Comparison of ENCODE assay signal across 30 mouse cellular contexts in the genomic region with DNA sequence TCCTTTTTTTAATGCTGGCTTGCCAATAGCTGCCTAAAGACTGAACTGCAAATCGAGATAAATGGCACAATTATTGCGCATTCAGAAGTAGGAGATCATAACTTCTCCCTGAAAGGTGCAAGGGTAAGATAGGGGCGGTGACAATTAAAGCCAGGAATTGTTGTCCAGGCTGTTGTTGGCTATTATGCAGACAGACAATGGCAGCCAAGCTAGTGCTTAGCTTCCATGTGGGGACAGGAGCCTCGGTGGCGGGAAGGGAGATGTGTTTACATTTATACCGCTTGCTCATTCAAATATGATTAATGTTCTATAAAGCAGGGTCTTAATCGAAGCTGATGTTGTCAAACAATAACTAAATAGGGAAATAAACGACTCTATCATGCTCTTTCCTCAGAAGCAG. TPM values are rescaled to one million over a fixed set of nuclear protein-coding genes. Genes with fewer than 3 reads are reported as not detected.
DNase-seq lines count a peak whose midpoint lies in the region; ATAC-seq and TF ChIP-seq lines count a peak whose summit lies in the region.
"Had no signal": no experiment of that assay in that cellular context is flagged by ENCODE, and none has a peak within 500 bp of the region (broad histone marks: within the 10 kb centered on the region; RNA-seq: fewer than 3 reads in every experiment).

No protein-coding gene starts in this region.

- H3K27me3 ChIP-seq in hindbrain, embryonic 13.5 days = peaks cover 32% of the 10 kb centered on the region
- peaks cover 29% of the 10 kb centered on the region for H3K27me3 ChIP-seq in hindbrain, embryonic 12.5 days
- H3K27me3 ChIP-seq in midbrain, embryonic 14.5 days (ENCODE audit: control insufficient read depth, insufficient read depth, low read length) = peaks cover 5% of the 10 kb centered on the region
- H3K27me3 ChIP-seq in midbrain, embryonic 11.5 days (ENCODE audit: control insufficient read depth, insufficient read depth, low read length) = peaks cover 5% of the 10 kb centered on the region

- 44% methylated on average over 8 of the region's 8 CpGs for WGBS in hindbrain, embryonic 13.5 days
- WGBS in hindbrain, embryonic 12.5 days = 57% methylated on average over 8 of the region's 8 CpGs
- WGBS in midbrain, embryonic 14.5 days = 38% methylated on average over 8 of the region's 8 CpGs
- WGBS in midbrain, embryonic 11.5 days = 64% methylated on average over 8 of the region's 8 CpGs

- H3K36me3 ChIP-seq in hindbrain, embryonic 13.5 days = no peaks in the 10 kb centered on the region
- H3K36me3 ChIP-seq in hindbrain, embryonic 12.5 days = no peaks in the 10 kb centered on the region
- no peaks in the 10 kb centered on the region for H3K36me3 ChIP-seq in midbrain, embryonic 14.5 days (ENCODE audit: control insufficient read depth, insufficient read depth, low read length)
- H3K36me3 ChIP-seq in midbrain, embryonic 11.5 days (ENCODE audit: control insufficient read depth, insufficient read depth, low read length) = no peaks in the 10 kb centered on the region
- H3K36me3 ChIP-seq: embryonic facial prominence, embryonic 10.5 days; embryonic facial prominence, embryonic 13.5 days; forebrain, embryonic 12.5 days; forebrain, embryonic 15.5 days; G1E; heart, embryonic 10.5 days; heart, embryonic 13.5 days had no signal

- no peak overlapping the region for H3K4me2 ChIP-seq in hindbrain, embryonic 13.5 days
- H3K4me2 ChIP-seq in hindbrain, embryonic 12.5 days (replicated peaks) = no peak overlapping the region
- no peak overlapping the region for H3K4me2 ChIP-seq in midbrain, embryonic 14.5 days (ENCODE audit: low read length)
- H3K4me2 ChIP-seq in midbrain, embryonic 11.5 days = no peak overlapping the region
- H3K4me2 ChIP-seq: embryonic facial prominence, embryonic 13.5 days; forebrain, embryonic 12.5 days; forebrain, embryonic 15.5 days; heart, embryonic 13.5 days had no signal

- TF ChIP-seq CTCF in brain, embryonic 14.5 days (IDR thresholded peaks at IDR 0.05; ENCODE audit: borderline replicate concordance, extremely low read depth, insufficient read depth, insufficient read length) = no peak

- H3K9me3 ChIP-seq in hindbrain, embryonic 13.5 days = no peaks in the 10 kb centered on the region
- H3K9me3 ChIP-seq in hindbrain, embryonic 12.5 days (replicated peaks) = no peaks in the 10 kb centered on the region
- no peaks in the 10 kb centered on the region for H3K9me3 ChIP-seq in midbrain, embryonic 14.5 days (ENCODE audit: control insufficient read depth, low read length)
- H3K9me3 ChIP-seq in midbrain, embryonic 11.5 days (ENCODE audit: control insufficient read depth, low read length) = no peaks in the 10 kb centered on the region
- H3K9me3 ChIP-seq: embryonic facial prominence, embryonic 10.5 days; embryonic facial prominence, embryonic 13.5 days; forebrain, embryonic 12.5 days; forebrain, embryonic 15.5 days; heart, embryonic 10.5 days; heart, embryonic 13.5 days had no signal

- TF ChIP-seq POLR2A in brain, embryonic 14.5 days (IDR thresholded peaks at IDR 0.05; ENCODE audit: borderline replicate concordance, extremely low read depth, insufficient read depth, insufficient read length, poor library complexity, severe bottlenecking) = no peak

- peak; percentile 9; the same call in 1 of the 2 replicates for ATAC-seq in hindbrain, embryonic 13.5 days (ENCODE audit: low FRiP score)
- no peak for ATAC-seq in hindbrain, embryonic 12.5 days (ENCODE audit: low FRiP score)
- ATAC-seq in midbrain, embryonic 14.5 days (ENCODE audit: low FRiP score, low TSS enrichment) = no peak
- ATAC-seq in midbrain, embryonic 11.5 days (ENCODE audit: low FRiP score) = no peak
- ATAC-seq: forebrain, embryonic 15.5 days; hindbrain, postnatal 0 days; inflammation-experienced regulatory T-cells, adult 6 months had no signal

- no peak overlapping the region for H3K9ac ChIP-seq in hindbrain, embryonic 13.5 days
- no peak overlapping the region for H3K9ac ChIP-seq in hindbrain, embryonic 12.5 days
- no peak overlapping the region for H3K9ac ChIP-seq in midbrain, embryonic 14.5 days (replicated peaks; ENCODE audit: low read length)
- H3K9ac ChIP-seq in midbrain, embryonic 11.5 days (ENCODE audit: low read length) = no peak overlapping the region
- H3K9ac ChIP-seq: embryonic facial prominence, embryonic 13.5 days; forebrain, embryonic 12.5 days; forebrain, embryonic 15.5 days; heart, embryonic 13.5 days had no signal

- peaks cover 39% of the 10 kb centered on the region for H3K4me1 ChIP-seq in hindbrain, embryonic 13.5 days (replicated peaks)
- peaks cover 12% of the 10 kb centered on the region for H3K4me1 ChIP-seq in hindbrain, embryonic 12.5 days
- peaks cover 15% of the 10 kb centered on the region; the same call in 1 of the 2 replicates for H3K4me1 ChIP-seq in midbrain, embryonic 14.5 days (ENCODE audit: control insufficient read depth, insufficient read depth, low read length)
- H3K4me1 ChIP-seq in midbrain, embryonic 11.5 days (ENCODE audit: control insufficient read depth, insufficient read depth, low read length) = no peaks in the 10 kb centered on the region
- H3K4me1 ChIP-seq: embryonic facial prominence, embryonic 13.5 days; forebrain, embryonic 15.5 days; heart, embryonic 13.5 days had no signal

- no peak overlapping the region for H3K4me3 ChIP-seq in hindbrain, embryonic 13.5 days
- H3K4me3 ChIP-seq in hindbrain, embryonic 12.5 days = no peak overlapping the region
- H3K4me3 ChIP-seq in midbrain, embryonic 14.5 days (replicated peaks; ENCODE audit: low read depth, low read length) = no peak overlapping the region
- no peak overlapping the region for H3K4me3 ChIP-seq in midbrain, embryonic 11.5 days (ENCODE audit: low read depth, low read length)
- H3K4me3 ChIP-seq: embryonic facial prominence, embryonic 10.5 days; embryonic facial prominence, embryonic 13.5 days; erythroblast, embryonic 14.5 days; forebrain, embryonic 12.5 days; forebrain, embryonic 15.5 days; heart, adult 2 months; heart, embryonic 10.5 days; heart, embryonic 13.5 days had no signal

- H3K27ac ChIP-seq in hindbrain, embryonic 13.5 days = no peak overlapping the region
- H3K27ac ChIP-seq in hindbrain, embryonic 12.5 days = no peak overlapping the region
- H3K27ac ChIP-seq in midbrain, embryonic 14.5 days (replicated peaks; ENCODE audit: low read depth, low read length) = no peak overlapping the region
- no peak overlapping the region for H3K27ac ChIP-seq in midbrain, embryonic 11.5 days (ENCODE audit: low read depth, low read length)
- H3K27ac ChIP-seq: embryonic facial prominence, embryonic 10.5 days; embryonic facial prominence, embryonic 13.5 days; forebrain, embryonic 12.5 days; forebrain, embryonic 15.5 days; heart, adult 2 months; heart, embryonic 10.5 days; heart, embryonic 13.5 days; hindbrain, postnatal 0 days had no signal

- DNase-seq in midbrain, embryonic 14.5 days = peak; percentile 54
- no peak for DNase-seq in midbrain, embryonic 11.5 days (ENCODE audit: low spot score, missing footprints)
- DNase-seq in brain, embryonic 14.5 days (ENCODE audit: low read depth) = peak; percentile 49
- peak; percentile 57 for DNase-seq in retina, postnatal 1 day
- no peak for DNase-seq in spleen, postnatal 14 days (ENCODE audit: low spot score in 2 of 2)
- DNase-seq: adrenal gland, adult 2 months; adrenal gland, postnatal 14 days; B cell, adult 2 months; cerebellum, adult 11-12 months; cerebellum, adult 8-10 months; cerebellum, postnatal 10 days; cerebellum, postnatal 36 days; embryo, embryonic 11 days; gastrocnemius, postnatal 10 days; gastrocnemius, postnatal 36 days; heart, adult 2 months; heart, postnatal 14 days; heart, postnatal 4 days had no signal

RNA-seq across cellular contexts. Expression of gene Prrxl1, which starts 7.1 kb away (rescaled TPM):
- polyA plus RNA-seq in hindbrain, embryonic 13.5 days (2015; fragmentation: Nextera tagmentation; extraction: Ambion mirVana) = 39.1 and 42.4 TPM in 2 replicates
- 19.0 and 28.3 TPM in 2 replicates for polyA plus RNA-seq in hindbrain, embryonic 12.5 days (2016; fragmentation: Nextera tagmentation; extraction: Ambion mirVana)
- 3.2 and 4.9 TPM in 2 replicates for polyA plus RNA-seq in midbrain, embryonic 14.5 days (2014; fragmentation: Nextera tagmentation; extraction: Ambion mirVana)
- 9.7 and 9.8 TPM in 2 replicates for polyA plus RNA-seq in midbrain, embryonic 11.5 days (2014; fragmentation: Nextera tagmentation; extraction: Ambion mirVana)
- 1.3 and 7.0 TPM in 2 replicates for polyA plus RNA-seq in brain, embryonic 14.5 days (2012; rRNA removed)
- polyA plus RNA-seq: erythroblast, embryonic 14.5 days; G1E; heart, adult 2 months; heart, embryonic 10.5 days had no signal

Comparison
In these comparisons a context has a peak if more than half of its experiments do, and no peak if none do; other contexts are left out.
1. DNase-seq: peak in midbrain, embryonic 14.5 days (single experiment), brain, embryonic 14.5 days (single experiment) and retina, postnatal 1 day (single experiment); none in midbrain, embryonic 11.5 days (single experiment) and spleen, postnatal 14 days (0 of 2).